ENCODE assay signal across 8 mouse cellular contexts in the genomic region with DNA sequence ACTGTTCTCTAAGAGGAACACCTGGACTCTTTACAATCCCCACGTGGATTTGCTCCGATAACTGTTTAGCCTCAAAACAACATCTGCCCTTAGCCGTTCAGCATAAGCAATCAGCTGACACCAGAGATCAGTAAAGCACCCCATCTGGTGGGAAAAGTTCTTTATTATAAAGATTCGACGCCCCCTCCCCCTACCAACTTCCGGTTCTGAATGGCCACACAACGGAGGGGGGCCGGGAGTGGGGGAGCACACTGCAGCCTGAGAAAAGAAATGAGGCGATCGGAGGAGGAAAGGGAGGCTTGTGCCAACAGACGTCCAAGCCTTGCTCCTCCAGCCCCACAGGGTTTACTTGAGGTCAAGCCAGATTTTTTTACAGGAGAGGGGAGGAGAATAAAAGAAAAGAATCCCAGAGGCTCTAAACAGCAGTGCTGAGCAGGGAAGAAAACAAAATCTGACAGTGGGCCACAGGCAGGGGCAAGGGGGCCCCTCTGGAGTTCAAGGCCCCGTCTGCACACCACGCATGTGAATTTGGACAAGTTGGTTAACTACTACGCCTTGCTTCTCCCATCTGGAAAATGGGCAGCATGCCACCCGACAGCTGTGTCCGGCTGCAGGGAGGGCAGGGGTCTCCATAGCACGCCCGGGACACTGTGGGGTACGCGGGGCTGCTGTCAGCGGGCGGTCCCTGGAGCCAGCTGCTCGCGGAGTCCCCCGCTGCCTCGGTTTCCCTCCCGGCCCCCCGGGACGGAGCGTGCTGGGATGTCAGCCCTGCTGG. TPM values are rescaled to one million over a fixed set of nuclear protein-coding genes. Genes with fewer than 3 reads are reported as not detected.
DNase-seq lines count a peak whose midpoint lies in the region; ATAC-seq and TF ChIP-seq lines count a peak whose summit lies in the region.

No protein-coding gene starts in this region.

- peak; percentile 74 to 75 for DNase-seq in heart, postnatal 10 days
- DNase-seq in kidney, postnatal 25 days: peak; percentile 62 to 80
- DNase-seq in thymus, postnatal 25 days: peak; percentile 18

- ATAC-seq in forebrain, embryonic 12.5 days (ENCODE audit: low FRiP score): peak; percentile 27
- ATAC-seq in lung, embryonic 16.5 days (ENCODE audit: low read depth): peak; percentile 74

- peak overlapping the region; percentile 81 for H3K4me3 ChIP-seq in ES-Bruce4 (ENCODE audit: low read depth, low read length)
- peak overlapping the region; percentile 80 for H3K4me3 ChIP-seq in bone marrow macrophage, adult 2 months (ENCODE audit: insufficient read depth, low read length)
- peak overlapping the region; percentile 94 for H3K4me3 ChIP-seq in forebrain, embryonic 12.5 days (replicated peaks)
- H3K4me3 ChIP-seq in lung, embryonic 16.5 days (ENCODE audit: low read length): peak overlapping the region; percentile 96
- H3K4me3 ChIP-seq in olfactory bulb, adult 2 months (ENCODE audit: insufficient read depth, low read depth, low read length): peak overlapping the region; percentile 60

- H3K9ac ChIP-seq in ES-Bruce4 (ENCODE audit: low read depth, poor library complexity, severe bottlenecking): peak overlapping the region; percentile 20
- H3K9ac ChIP-seq in forebrain, embryonic 12.5 days: peak overlapping the region; percentile 85
- H3K9ac ChIP-seq in lung, embryonic 16.5 days (ENCODE audit: low read length): peak overlapping the region; percentile 86

- H3K27me3 ChIP-seq in ES-Bruce4 (ENCODE audit: control insufficient read depth, insufficient read depth, low read length, poor library complexity, severe bottlenecking): no peaks in the 10 kb centered on the region
- H3K27me3 ChIP-seq in forebrain, embryonic 12.5 days: no peaks in the 10 kb centered on the region
- H3K27me3 ChIP-seq in lung, embryonic 16.5 days (ENCODE audit: control insufficient read depth, insufficient read depth, low read depth, low read length): no peaks in the 10 kb centered on the region

- no peaks in the 10 kb centered on the region for H3K4me1 ChIP-seq in ES-Bruce4 (ENCODE audit: control insufficient read depth, insufficient read depth, low read length)
- no peaks in the 10 kb centered on the region; the same call in 1 of the 2 replicates for H3K4me1 ChIP-seq in bone marrow macrophage, adult 2 months (ENCODE audit: control insufficient read depth, insufficient read depth, low read length)
- peaks cover 24% of the 10 kb centered on the region for H3K4me1 ChIP-seq in forebrain, embryonic 12.5 days
- peaks cover 22% of the 10 kb centered on the region for H3K4me1 ChIP-seq in lung, embryonic 16.5 days (replicated peaks; ENCODE audit: control insufficient read depth, insufficient read depth, low read length)
- H3K4me1 ChIP-seq in olfactory bulb, adult 2 months (ENCODE audit: control insufficient read depth, insufficient read depth, low read length): peaks cover 7% of the 10 kb centered on the region; the same call in 1 of the 2 replicates

- H3K36me3 ChIP-seq in ES-Bruce4 (ENCODE audit: control insufficient read depth, insufficient read depth, low read length, poor library complexity, severe bottlenecking): no peaks in the 10 kb centered on the region
- peaks cover 12% of the 10 kb centered on the region; the same call in 1 of the 2 replicates for H3K36me3 ChIP-seq in forebrain, embryonic 12.5 days (replicated peaks)
- peaks cover 12% of the 10 kb centered on the region for H3K36me3 ChIP-seq in lung, embryonic 16.5 days (ENCODE audit: control insufficient read depth, insufficient read depth, low read length)

- H3K9me3 ChIP-seq in ES-Bruce4 (replicated peaks; ENCODE audit: control insufficient read depth, insufficient read depth, low read length, poor library complexity, severe bottlenecking): no peaks in the 10 kb centered on the region
- no peaks in the 10 kb centered on the region for H3K9me3 ChIP-seq in forebrain, embryonic 12.5 days
- no peaks in the 10 kb centered on the region for H3K9me3 ChIP-seq in lung, embryonic 16.5 days (ENCODE audit: control insufficient read depth, low read length)

- 2% methylated on average over 30 of the region's 30 CpGs for WGBS in forebrain, embryonic 12.5 days
- 2% methylated on average over 30 of the region's 30 CpGs for WGBS in lung, embryonic 16.5 days
- under 1% methylated on average over 30 of the region's 30 CpGs for WGBS in olfactory bulb, adult 2 months

- intact Hi-C loops in heart, postnatal 10 days (cut with DNase I): no loop called here

- no peak for TF ChIP-seq EP300 in ES-Bruce4 (IDR thresholded peaks at IDR 0.05; ENCODE audit: insufficient read depth, low read depth, low read length)

- no peak overlapping the region for H3K27ac ChIP-seq in ES-Bruce4 (ENCODE audit: insufficient read depth, low read length)
- H3K27ac ChIP-seq in bone marrow macrophage, adult 2 months (ENCODE audit: insufficient read depth, low read depth, low read length): no peak overlapping the region
- peak overlapping the region; percentile 83 for H3K27ac ChIP-seq in forebrain, embryonic 12.5 days
- peak overlapping the region; percentile 97 for H3K27ac ChIP-seq in lung, embryonic 16.5 days (ENCODE audit: low read length)
- H3K27ac ChIP-seq in olfactory bulb, adult 2 months (ENCODE audit: insufficient read depth, low read depth, low read length): peak overlapping the region; percentile 77

- TF ChIP-seq CTCF in ES-Bruce4 (IDR thresholded peaks at IDR 0.05; ENCODE audit: low read depth, low read length): no peak
- no peak for TF ChIP-seq CTCF in bone marrow macrophage, adult 2 months (IDR thresholded peaks at IDR 0.05; ENCODE audit: low read depth, low read length)
- 0 out of 2 replicates have a peak, but pooled peaks have one; percentile 2 for TF ChIP-seq CTCF in olfactory bulb, adult 2 months (IDR thresholded peaks at IDR 0.05; ENCODE audit: insufficient read depth, low read depth, low read length)

- H3K4me2 ChIP-seq in forebrain, embryonic 12.5 days: peak overlapping the region; percentile 95
- peak overlapping the region; percentile 58 for H3K4me2 ChIP-seq in lung, embryonic 16.5 days (ENCODE audit: low read depth, low read length)

- TF ChIP-seq POLR2A in ES-Bruce4 (IDR thresholded peaks at IDR 0.05; ENCODE audit: insufficient read depth, low read length): no peak
- TF ChIP-seq POLR2A in bone marrow macrophage, adult 2 months (IDR thresholded peaks at IDR 0.05; ENCODE audit: borderline replicate concordance, low read depth, low read length): no peak
- TF ChIP-seq POLR2A in olfactory bulb, adult 2 months (IDR thresholded peaks at IDR 0.05; ENCODE audit: insufficient read depth, low read depth, low read length): no peak

RNA-seq across cellular contexts. Expression of gene Gpam, which starts 28.4 kb away (rescaled TPM):
- 7.9 TPM in 2 replicates for polyA plus RNA-seq in ES-Bruce4 (2011; ENCODE audit: insufficient read depth, insufficient read length, low read depth, missing spikeins)
- polyA plus RNA-seq in bone marrow macrophage, adult 2 months (2012; ENCODE audit: insufficient read depth, insufficient read length, missing spikeins): 4.2 and 5.3 TPM in 2 replicates
- 21.5 and 24.4 TPM in 2 replicates for polyA plus RNA-seq in forebrain, embryonic 12.5 days (2016; fragmentation: Nextera tagmentation; extraction: Ambion mirVana)
- total RNA-seq in heart, postnatal 10 days (2021): 100 to 1,000 TPM; 128 to 164 TPM
- 37.4 and 37.7 TPM in 2 replicates for polyA plus RNA-seq in lung, embryonic 16.5 days (2015; fragmentation: Nextera tagmentation; extraction: Ambion mirVana)
- polyA plus RNA-seq in olfactory bulb, adult 2 months (2012; ENCODE audit: insufficient read depth, insufficient read length, low replicate concordance, missing spikeins): not detected in 2 replicates

Comparison
In these comparisons a context has a peak if more than half of its experiments do, and no peak if none do; other contexts are left out.
1. H3K27ac ChIP-seq: peak in forebrain, embryonic 12.5 days (single experiment), lung, embryonic 16.5 days (single experiment) and olfactory bulb, adult 2 months (single experiment); none in ES-Bruce4 (single experiment) and bone marrow macrophage, adult 2 months (single experiment).
2. H3K9ac ChIP-seq: peak in every context shown above with its lines; median percentile 86 in lung, embryonic 16.5 days; 85 in forebrain, embryonic 12.5 days; 20 in ES-Bruce4.
3. DNase-seq: peak in every context shown above with its lines; median percentile 74 in heart, postnatal 10 days; 71 in kidney, postnatal 25 days; 18 in thymus, postnatal 25 days.
4. Peak in every context shown above with its lines, with median percentiles within 50 percentile points of each other: H3K4me3 ChIP-seq.